ENCODE assay signal across 31 mouse cellular contexts in the genomic region with DNA sequence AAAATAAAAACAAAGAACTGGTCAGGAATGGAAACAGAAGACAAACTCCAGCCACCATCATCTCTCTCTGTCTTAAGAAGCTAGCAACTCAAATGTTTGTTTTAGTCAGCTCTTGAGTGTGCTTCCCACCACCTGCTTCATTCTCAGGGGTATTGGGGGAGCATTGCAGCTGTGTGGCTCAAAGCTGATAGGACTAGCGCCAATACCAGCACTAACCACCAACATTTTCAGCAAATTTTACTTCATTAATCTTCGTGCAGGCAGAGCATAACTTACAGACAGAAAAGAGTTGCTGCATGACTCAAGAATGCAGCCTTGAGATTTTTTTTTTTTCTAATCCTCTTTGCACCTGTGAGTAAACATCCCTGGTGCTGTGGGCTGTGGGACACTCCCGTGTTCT. TPM values are rescaled to one million over a fixed set of nuclear protein-coding genes. Genes with fewer than 3 reads are reported as not detected.
"Had no signal": no experiment of that assay in that cellular context is flagged by ENCODE, and none has a peak within 500 bp of the region (broad histone marks: within the 10 kb centered on the region; RNA-seq: fewer than 3 reads in every experiment).

No protein-coding gene starts in this region.

- H3K9me3 ChIP-seq: limb, embryonic 10.5 days; limb, embryonic 13.5 days; liver, embryonic 13.5 days; neural tube, embryonic 12.5 days; neural tube, embryonic 15.5 days; stomach, embryonic 15.5 days had no signal

- H3K27me3 ChIP-seq: limb, embryonic 13.5 days; liver, embryonic 13.5 days; neural tube, embryonic 12.5 days; neural tube, embryonic 15.5 days; stomach, embryonic 15.5 days had no signal

- H3K4me2 ChIP-seq: limb, embryonic 13.5 days; liver, embryonic 13.5 days; midbrain, embryonic 11.5 days; neural tube, embryonic 12.5 days; neural tube, embryonic 15.5 days; stomach, embryonic 15.5 days had no signal

- DNase-seq: kidney, adult 18-20 months; kidney, adult 9 months; kidney, postnatal 14 days; kidney, postnatal 4 days; layer of hippocampus, adult 9-11 months; liver; liver, embryonic 13.5 days; lung, adult 2 months; lung, postnatal 14 days; lung, postnatal 4 days; midbrain, embryonic 14.5 days; right cerebral cortex, adult 18-20 months; right cerebral cortex, postnatal 14 days; right cerebral cortex, postnatal 4 days; thymus, postnatal 25 days had no signal

- H3K4me3 ChIP-seq: limb, embryonic 10.5 days; limb, embryonic 13.5 days; liver, embryonic 13.5 days; neural tube, embryonic 12.5 days; neural tube, embryonic 15.5 days; stomach, embryonic 15.5 days had no signal

- ATAC-seq: intestine, embryonic 16.5 days had no signal

- H3K9ac ChIP-seq: limb, embryonic 13.5 days; liver, embryonic 13.5 days; neural tube, embryonic 12.5 days; neural tube, embryonic 15.5 days; stomach, embryonic 15.5 days had no signal

- H3K27ac ChIP-seq: limb, embryonic 10.5 days; limb, embryonic 13.5 days; liver, embryonic 13.5 days; neural tube, embryonic 12.5 days; neural tube, embryonic 15.5 days; stomach, embryonic 15.5 days had no signal

- H3K4me1 ChIP-seq: liver, embryonic 13.5 days; neural tube, embryonic 12.5 days; stomach, embryonic 15.5 days had no signal

- H3K36me3 ChIP-seq: limb, embryonic 10.5 days; limb, embryonic 13.5 days; liver, embryonic 13.5 days; neural tube, embryonic 12.5 days; neural tube, embryonic 15.5 days; stomach, embryonic 15.5 days had no signal

RNA-seq across cellular contexts. Expression of gene Gm17402, which starts 35.4 kb away (rescaled TPM):
- total RNA-seq: layer of hippocampus, adult 18-20 months; left cerebral cortex, adult 8-10 months; left cerebral cortex, postnatal 14 days; megakaryocyte, adult 5-6 weeks; midbrain, postnatal 0 days had no signal
- polyA plus RNA-seq: intestine, embryonic 16.5 days; kidney, embryonic 16.5 days; limb, embryonic 10.5 days; limb, embryonic 13.5 days; liver, embryonic 13.5 days; liver, embryonic 16.5 days; lung, adult 2 months; lung, embryonic 16.5 days; midbrain, embryonic 11.5 days; midbrain, embryonic 14.5 days; midbrain, postnatal 0 days; neural tube, embryonic 12.5 days; neural tube, embryonic 15.5 days; stomach, embryonic 15.5 days; thymus, postnatal 0 days had no signal
